Mouse (Mus musculus) heart, adult 2 months (tissue): Measurements from ENCODE around the gene Nol9.

Experiments used
- CTCF ChIP-seq: fragments of 200-600 bp; IDR thresholded peaks from 2 replicates; pipeline ENCODE4 v1.8.1; 2022; ENCODE audit warnings: antibody characterized with exemption, mild to moderate bottlenecking, moderate library complexity
- EP300 ChIP-seq: fragments of 200-500 bp; IDR thresholded peaks from 2 replicates; pipeline ENCODE4 v1.6.1; 2011; ENCODE audit warnings: low read depth, low read length, control low read depth; ENCODE audit not compliant: insufficient read depth

- TF ChIP-seq EP300 (no peak), CTCF (no peak)
These were observed 68.9 kb downstream of the Nol9 start for GRCm38 (mm10) chr4:152107971-152108509.
